Mouse (Mus musculus): ENCODE measurements at regions not wholly inside any gene's neighbourhood (a gene's known extent, or its start where the extent isn't known, plus 50 kb on each side); places are given as distances from the start of the nearest gene placed in this dataset.

- no peak for TF ChIP-seq CTCF (IDR thresholded peaks at IDR 0.05; ENCODE audit: extremely low read depth, insufficient read depth, low read length)
- TF ChIP-seq POLR2A (IDR thresholded peaks at IDR 0.05; ENCODE audit: extremely low read depth, insufficient read depth, low read length): no peak
These were observed 462.4 kb downstream of the Gja1 start for GRCm38 (mm10) chr10:56839545-56839944.
